Mouse (Mus musculus): Measurements from ENCODE around the gene Slc13a4.

Slc13a4 gene

GRCm38 (mm10) chr6:35298323-35298722 is 9.6 kb downstream of the Slc13a4 start:
- no peak for DNase-seq

GRCm38 (mm10) chr6:35297516-35298227 is 10.3 kb downstream of the Slc13a4 start:
- DNase-seq, result no peak

GRCm38 (mm10) chr6:35297001-35297400 is 10.9 kb downstream of the Slc13a4 start:
- peak in 1 of 2 experiments; percentile 20 for DNase-seq

- DNase-seq, result no peak
Measured at GRCm38 (mm10) chr6:35294964-35295363, 13.0 kb downstream of the Slc13a4 start.

- DNase-seq, result no peak
Measured at GRCm38 (mm10) chr6:35289676-35290075, 18.3 kb downstream of the Slc13a4 start.

- no peak for DNase-seq
Measured at GRCm38 (mm10) chr6:35288920-35289319, 19.0 kb downstream of the Slc13a4 start.

- DNase-seq, result peak; percentile 68 to 79
Measured at GRCm38 (mm10) chr6:35288114-35288761, 19.7 kb downstream of the Slc13a4 start.

- DNase-seq, result peak in 1 of 2 experiments; percentile 49
Measured at GRCm38 (mm10) chr6:35279306-35279705, 28.6 kb downstream of the Slc13a4 start.

GRCm38 (mm10) chr6:35277903-35278587 is 29.9 kb downstream of the Slc13a4 start:
- no peak for DNase-seq

GRCm38 (mm10) chr6:35273391-35274082 is 34.4 kb downstream of the Slc13a4 start:
- DNase-seq, result peak; percentile 56 to 71

- DNase-seq, result no peak
Measured at GRCm38 (mm10) chr6:35271868-35272765, 35.8 kb downstream of the Slc13a4 start.

- DNase-seq, result no peak
Measured at GRCm38 (mm10) chr6:35271094-35271855, 36.7 kb downstream of the Slc13a4 start.

GRCm38 (mm10) chr6:35269643-35270042 is 38.3 kb downstream of the Slc13a4 start:
- DNase-seq, result no peak

GRCm38 (mm10) chr6:35268711-35269110 is 39.2 kb downstream of the Slc13a4 start:
- no peak for DNase-seq

GRCm38 (mm10) chr6:35265580-35266278 is 42.2 kb downstream of the Slc13a4 start:
- DNase-seq, result peak; percentile 25 to 39

GRCm38 (mm10) chr6:35260531-35260930 is 47.4 kb downstream of the Slc13a4 start:
- DNase-seq, result no peak

GRCm38 (mm10) chr6:35259526-35259925 is 48.4 kb downstream of the Slc13a4 start:
- no peak for DNase-seq

- no peak for DNase-seq
Measured at GRCm38 (mm10) chr6:35258922-35259321, 49.0 kb downstream of the Slc13a4 start.

- no peak for DNase-seq
Measured at GRCm38 (mm10) chr6:35257626-35258190, 50.2 kb downstream of the Slc13a4 start.

- DNase-seq, result peak; percentile 56 to 65
Measured at GRCm38 (mm10) chr6:35256691-35257090, 51.2 kb downstream of the Slc13a4 start.
